ENCODE assay signal across 8 mouse cellular contexts in the genomic region with DNA sequence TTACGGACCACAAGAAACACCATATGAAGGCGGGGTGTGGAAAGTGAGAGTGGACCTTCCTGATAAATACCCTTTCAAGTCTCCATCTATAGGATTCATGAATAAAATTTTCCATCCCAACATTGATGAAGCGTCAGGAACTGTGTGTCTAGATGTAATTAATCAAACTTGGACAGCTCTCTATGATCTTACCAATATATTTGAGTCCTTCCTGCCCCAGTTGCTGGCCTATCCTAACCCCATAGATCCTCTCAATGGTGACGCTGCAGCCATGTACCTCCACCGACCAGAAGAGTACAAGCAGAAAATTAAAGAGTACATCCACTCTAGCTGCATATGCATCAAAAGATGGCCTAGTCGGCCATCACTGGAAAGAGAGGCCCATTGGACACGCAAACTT.
DNase-seq lines count a peak whose midpoint lies in the region; ATAC-seq and TF ChIP-seq lines count a peak whose summit lies in the region.
"Not testable (repeated sequence)": the region's sequence is repeated elsewhere in the genome, so short reads cannot be mapped to it uniquely, and the experiment has no call there.

No protein-coding gene starts in this region.

- H3K79me2 ChIP-seq in heart, adult 2 months (replicated peaks; ENCODE audit: control insufficient read depth, insufficient read depth, low read length): not testable (repeated sequence)

- H3K4me3 ChIP-seq in E14TG2a.4 (replicated peaks; ENCODE audit: low read length): peak overlapping the region; percentile 73
- peak overlapping the region; percentile 47 for H3K4me3 ChIP-seq in embryonic facial prominence, embryonic 15.5 days (replicated peaks)
- peak overlapping the region; percentile 24 for H3K4me3 ChIP-seq in heart, adult 2 months
- H3K4me3 ChIP-seq in hindbrain, embryonic 13.5 days: peak overlapping the region; percentile 46
- H3K4me3 ChIP-seq in kidney, embryonic 16.5 days (ENCODE audit: low read length): peak overlapping the region; percentile 47
- peak overlapping the region; percentile 44; the same call in 1 of the 2 replicates for H3K4me3 ChIP-seq in liver, embryonic 12.5 days
- peak overlapping the region; percentile 39; the same call in 1 of the 2 replicates for H3K4me3 ChIP-seq in midbrain, embryonic 11.5 days (ENCODE audit: low read depth, low read length)
- peak overlapping the region; percentile 68 for H3K4me3 ChIP-seq in olfactory bulb, adult 2 months (ENCODE audit: insufficient read depth, low read depth, low read length)

- not testable (repeated sequence) for H3K9ac ChIP-seq in embryonic facial prominence, embryonic 15.5 days; heart, adult 2 months (ENCODE audit: low read depth, low read length); kidney, embryonic 16.5 days (replicated peaks; ENCODE audit: low read length); liver, embryonic 12.5 days; midbrain, embryonic 11.5 days (ENCODE audit: low read length)
- H3K9ac ChIP-seq in hindbrain, embryonic 13.5 days: peak overlapping the region; percentile 72; the same call in 1 of the 2 replicates

- peaks cover 28% of the 10 kb centered on the region for H3K4me1 ChIP-seq in E14TG2a.4 (replicated peaks; ENCODE audit: low read depth, low read length)
- H3K4me1 ChIP-seq in embryonic facial prominence, embryonic 15.5 days; heart, adult 2 months (ENCODE audit: control insufficient read depth, insufficient read depth, low read length); hindbrain, embryonic 13.5 days (replicated peaks); kidney, embryonic 16.5 days (ENCODE audit: insufficient read depth, low read length); liver, embryonic 12.5 days; midbrain, embryonic 11.5 days (ENCODE audit: control insufficient read depth, insufficient read depth, low read length); olfactory bulb, adult 2 months (ENCODE audit: control insufficient read depth, insufficient read depth, low read length): not testable (repeated sequence)

- H3K27ac ChIP-seq in embryonic facial prominence, embryonic 15.5 days (replicated peaks); heart, adult 2 months; kidney, embryonic 16.5 days (ENCODE audit: low read length); liver, embryonic 12.5 days; midbrain, embryonic 11.5 days (ENCODE audit: low read depth, low read length); olfactory bulb, adult 2 months (ENCODE audit: insufficient read depth, low read depth, low read length): not testable (repeated sequence)
- H3K27ac ChIP-seq in hindbrain, embryonic 13.5 days: peak overlapping the region; percentile 87

- intact Hi-C loops in heart, adult 2 months (cut with DNase I): not testable (repeated sequence)

- WGBS in embryonic facial prominence, embryonic 15.5 days: 49% methylated on average over 7 of the region's 7 CpGs
- 58% methylated on average over 7 of the region's 7 CpGs for WGBS in heart, adult 2 months
- 41% methylated on average over 7 of the region's 7 CpGs for WGBS in hindbrain, embryonic 13.5 days
- 44% methylated on average over 7 of the region's 7 CpGs for WGBS in kidney, embryonic 16.5 days
- WGBS in liver, embryonic 12.5 days (ENCODE audit: insufficient replicate concordance): 47% methylated on average over 7 of the region's 7 CpGs
- 46% methylated on average over 7 of the region's 7 CpGs for whole genome bisulfite sequencing in midbrain, embryonic 11.5 days
- 55% methylated on average over 7 of the region's 7 CpGs for WGBS in olfactory bulb, adult 2 months

- not testable (repeated sequence) for ATAC-seq in embryonic facial prominence, embryonic 15.5 days (ENCODE audit: insufficient number of reproducible peaks, low FRiP score, low TSS enrichment, low read depth); liver, embryonic 12.5 days
- ATAC-seq in hindbrain, embryonic 13.5 days (ENCODE audit: low FRiP score): peak; percentile 58
- peak; percentile 62; the same call in 1 of the 2 replicates for ATAC-seq in kidney, embryonic 16.5 days (ENCODE audit: low FRiP score, low TSS enrichment)
- ATAC-seq in midbrain, embryonic 11.5 days (ENCODE audit: low FRiP score): peak; percentile 34

- DNase-seq in heart, adult 2 months; midbrain, embryonic 11.5 days (ENCODE audit: low spot score, missing footprints): not testable (repeated sequence)

- not testable (repeated sequence) for TF ChIP-seq CTCF in E14TG2a.4 (conservative IDR thresholded peaks at IDR 0.05; ENCODE audit: low read length); heart, adult 2 months (IDR thresholded peaks at IDR 0.05); olfactory bulb, adult 2 months (IDR thresholded peaks at IDR 0.05; ENCODE audit: insufficient read depth, low read depth, low read length)

- not testable (repeated sequence) for H3K9me3 ChIP-seq in E14TG2a.4 (ENCODE audit: low read length); embryonic facial prominence, embryonic 15.5 days (replicated peaks); hindbrain, embryonic 13.5 days; kidney, embryonic 16.5 days (ENCODE audit: low read length); liver, embryonic 12.5 days (replicated peaks); midbrain, embryonic 11.5 days (ENCODE audit: control insufficient read depth, low read length)

- TF ChIP-seq EP300 in heart, adult 2 months (IDR thresholded peaks at IDR 0.05; ENCODE audit: insufficient read depth, low read depth, low read length): not testable (repeated sequence)

- H3K4me2 ChIP-seq in embryonic facial prominence, embryonic 15.5 days (replicated peaks): peak overlapping the region; percentile 54
- peak overlapping the region; percentile 52 for H3K4me2 ChIP-seq in hindbrain, embryonic 13.5 days
- H3K4me2 ChIP-seq in kidney, embryonic 16.5 days (replicated peaks; ENCODE audit: low read depth, low read length): peak overlapping the region; percentile 59
- peak overlapping the region; percentile 65 for H3K4me2 ChIP-seq in liver, embryonic 12.5 days
- H3K4me2 ChIP-seq in midbrain, embryonic 11.5 days: peak overlapping the region; percentile 44

- H3K36me3 ChIP-seq in E14TG2a.4 (ENCODE audit: insufficient read depth, low read length); embryonic facial prominence, embryonic 15.5 days; heart, adult 2 months (ENCODE audit: control insufficient read depth, insufficient read depth, low read length); hindbrain, embryonic 13.5 days; kidney, embryonic 16.5 days (ENCODE audit: insufficient read depth, low read length); liver, embryonic 12.5 days; midbrain, embryonic 11.5 days (ENCODE audit: control insufficient read depth, insufficient read depth, low read length): not testable (repeated sequence)

- TF ChIP-seq POLR2A in heart, adult 2 months (IDR thresholded peaks at IDR 0.05; ENCODE audit: insufficient read depth, low read depth, low read length); olfactory bulb, adult 2 months (IDR thresholded peaks at IDR 0.05; ENCODE audit: insufficient read depth, low read depth, low read length): not testable (repeated sequence)

- not testable (repeated sequence) for H3K27me3 ChIP-seq in E14TG2a.4 (ENCODE audit: insufficient read depth, low read length); embryonic facial prominence, embryonic 15.5 days; heart, adult 2 months (ENCODE audit: control insufficient read depth, insufficient read depth, low read length); hindbrain, embryonic 13.5 days; kidney, embryonic 16.5 days (ENCODE audit: insufficient read depth, low read length); liver, embryonic 12.5 days (replicated peaks); midbrain, embryonic 11.5 days (ENCODE audit: control insufficient read depth, insufficient read depth, low read length)
